ENCODE assay signal across 11 mouse cellular contexts in genomic region chr16:34421473-34421872, GRCm38 (mm10).
A peak's percentile ranks its signal among the peaks of the same experiment; 100 is the strongest.
DNase-seq lines count a peak whose midpoint lies in the region; ATAC-seq lines count a peak whose summit lies in the region.
"Had no signal": no experiment of that assay in that cellular context is flagged by ENCODE, and none has a peak within 500 bp of the region (broad histone marks: within the 10 kb centered on the region; RNA-seq: fewer than 3 reads in every experiment).

No protein-coding gene starts in this region.

- H3K4me1 ChIP-seq in kidney, embryonic 14.5 days (ENCODE audit: control insufficient read depth, insufficient read depth, low read length): peaks cover 16% of the 10 kb centered on the region
- H3K4me1 ChIP-seq in limb, embryonic 10.5 days: peaks cover 47% of the 10 kb centered on the region

- no peak overlapping the region for H3K4me2 ChIP-seq in kidney, embryonic 14.5 days (replicated peaks; ENCODE audit: low read depth, low read length)

- H3K27ac ChIP-seq in kidney, embryonic 14.5 days (ENCODE audit: low read depth, low read length): no peak overlapping the region
- H3K27ac ChIP-seq in limb, embryonic 10.5 days: peak overlapping the region; percentile 64

- no peaks in the 10 kb centered on the region for H3K9me3 ChIP-seq in kidney, embryonic 14.5 days (ENCODE audit: control insufficient read depth, low read length)
- no peaks in the 10 kb centered on the region for H3K9me3 ChIP-seq in limb, embryonic 10.5 days (replicated peaks)

- no peak overlapping the region for H3K9ac ChIP-seq in kidney, embryonic 14.5 days (ENCODE audit: low read depth, low read length)

- H3K36me3 ChIP-seq in kidney, embryonic 14.5 days (ENCODE audit: control insufficient read depth, insufficient read depth, low read length): no peaks in the 10 kb centered on the region
- H3K36me3 ChIP-seq in limb, embryonic 10.5 days: no peaks in the 10 kb centered on the region

- peak; percentile 83 for ATAC-seq in kidney, embryonic 14.5 days (ENCODE audit: low FRiP score, low TSS enrichment)
- ATAC-seq: forebrain, embryonic 16.5 days; inflammation-experienced regulatory T-cells, adult 6 months had no signal

- DNase-seq in kidney, postnatal 25 days: no peak
- DNase-seq in embryo, embryonic 11.5 days (ENCODE audit: low read depth, low spot score): peak; percentile 40
- DNase-seq in heart, adult 8-10 months (ENCODE audit: low spot score): peak; percentile 45
- DNase-seq in limb, embryonic 10.5 days (ENCODE audit: low spot score): peak; percentile 66
- DNase-seq in cerebellum, adult 11 months: no peak
- no peak for DNase-seq in cerebellum, adult 9-10 months
- no peak for DNase-seq in kidney, adult 18-20 months
- DNase-seq: cerebellum, adult 18-20 months had no signal

- no peak overlapping the region for H3K4me3 ChIP-seq in kidney, embryonic 14.5 days (ENCODE audit: low read length)
- 0 out of 2 replicates have a peak overlapping the region, but pooled peaks have one; percentile 5 for H3K4me3 ChIP-seq in limb, embryonic 10.5 days

- 15% methylated on average over 6 of the region's 6 CpGs for WGBS in kidney, embryonic 14.5 days
- 7% methylated on average over 6 of the region's 6 CpGs for WGBS in limb, embryonic 10.5 days

- H3K27me3 ChIP-seq in kidney, embryonic 14.5 days (ENCODE audit: control insufficient read depth, insufficient read depth, low read length): no peaks in the 10 kb centered on the region
- no peaks in the 10 kb centered on the region for H3K27me3 ChIP-seq in limb, embryonic 10.5 days (ENCODE audit: low read depth, poor library complexity, severe bottlenecking)

Comparison
In these comparisons a context has a peak if more than half of its experiments do, and no peak if none do; other contexts are left out.
1. DNase-seq: peak in embryo, embryonic 11.5 days (single experiment), heart, adult 8-10 months (single experiment) and limb, embryonic 10.5 days (single experiment); none in kidney, postnatal 25 days (0 of 2), cerebellum, adult 11 months (single experiment), cerebellum, adult 9-10 months (single experiment) and kidney, adult 18-20 months (single experiment).